Mouse (Mus musculus): ENCODE measurements around the gene Gm20388.

Gene Gm20388

GRCm38 (mm10) chr8:122069281-122069680 is 2158.6 kb downstream of the Gm20388 start:
- intact Hi-C loops (cut with DNase I) = no loop called here

GRCm38 (mm10) chr8:122071193-122071592 is 2160.6 kb downstream of the Gm20388 start:
- intact Hi-C loops (cut with DNase I) = no loop called here

DNA sequence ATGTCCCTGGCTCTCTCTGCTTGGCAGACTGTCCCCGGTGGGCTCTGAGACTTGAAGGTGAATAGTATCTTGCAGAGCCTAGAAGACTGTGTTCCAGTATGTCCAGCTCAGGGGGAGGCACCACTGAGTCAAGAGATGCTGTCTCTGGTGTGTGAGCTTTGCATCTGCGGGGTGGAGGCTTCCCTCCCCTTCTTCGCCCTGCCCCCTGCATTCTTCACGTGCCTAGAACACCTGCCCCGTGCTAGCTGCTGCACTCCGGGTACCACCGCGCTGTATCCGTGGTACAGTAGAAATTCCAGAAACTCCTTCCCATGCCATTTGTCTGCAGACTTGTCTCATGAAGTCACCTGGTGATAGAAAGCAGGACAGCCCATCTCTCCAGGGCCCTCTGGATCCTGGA is 2163.3 kb downstream of the Gm20388 start:
- intact Hi-C loops (cut with DNase I) = no loop called here

DNA sequence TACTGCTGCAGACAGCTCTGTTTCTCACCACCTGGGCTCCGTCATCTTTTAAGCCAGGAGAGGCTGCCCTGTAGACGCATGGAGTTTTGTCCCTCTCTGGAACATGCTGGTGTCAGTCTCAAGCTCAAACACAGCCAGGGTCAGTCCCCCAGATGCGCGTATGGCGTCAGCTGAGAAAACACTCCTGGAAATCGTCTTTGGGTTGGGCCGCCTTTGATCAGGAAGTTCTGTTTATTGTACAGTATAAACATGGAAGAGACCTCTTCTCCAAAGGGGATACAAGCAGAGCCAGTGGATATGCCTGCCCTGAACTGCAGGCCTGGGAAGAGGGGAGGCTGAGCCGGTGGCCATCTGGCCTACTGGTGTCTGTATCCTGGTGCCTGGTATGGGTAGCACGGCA is 2163.8 kb downstream of the Gm20388 start:
- intact Hi-C loops (cut with DNase I) = no loop called here

DNA sequence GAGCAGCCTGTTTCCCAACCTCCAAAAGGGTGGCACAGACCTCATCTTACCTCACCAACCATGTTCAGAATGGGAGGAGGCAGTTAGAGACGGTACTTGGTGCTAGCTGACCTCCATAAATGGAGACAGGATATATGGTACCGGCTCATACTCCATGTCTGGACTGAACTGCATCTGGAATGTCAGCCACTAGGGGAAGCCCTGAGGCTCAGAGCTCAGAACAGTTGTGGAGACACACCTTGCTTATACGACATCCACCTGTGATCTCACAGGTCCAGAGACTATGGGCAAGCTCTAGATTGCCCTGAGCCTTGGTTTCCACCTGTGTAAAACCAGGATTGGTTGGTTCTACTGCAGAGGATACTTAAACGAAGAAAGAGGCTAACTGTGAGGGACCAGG is 2164.3 kb downstream of the Gm20388 start:
- intact Hi-C loops (cut with DNase I) = no loop called here

GRCm38 (mm10) chr8:122076183-122076842 is 2165.7 kb downstream of the Gm20388 start:
- intact Hi-C loops (cut with DNase I) = no loop called here

GRCm38 (mm10) chr8:122078321-122078720 is 2167.7 kb downstream of the Gm20388 start:
- intact Hi-C loops (cut with DNase I) = no loop called here

GRCm38 (mm10) chr8:122079093-122079492 is 2168.5 kb downstream of the Gm20388 start:
- intact Hi-C loops (cut with DNase I) = no loop called here

- intact Hi-C loops (cut with DNase I) = no loop called here
Measured at GRCm38 (mm10) chr8:122080347-122080746, 2169.7 kb downstream of the Gm20388 start.

DNA sequence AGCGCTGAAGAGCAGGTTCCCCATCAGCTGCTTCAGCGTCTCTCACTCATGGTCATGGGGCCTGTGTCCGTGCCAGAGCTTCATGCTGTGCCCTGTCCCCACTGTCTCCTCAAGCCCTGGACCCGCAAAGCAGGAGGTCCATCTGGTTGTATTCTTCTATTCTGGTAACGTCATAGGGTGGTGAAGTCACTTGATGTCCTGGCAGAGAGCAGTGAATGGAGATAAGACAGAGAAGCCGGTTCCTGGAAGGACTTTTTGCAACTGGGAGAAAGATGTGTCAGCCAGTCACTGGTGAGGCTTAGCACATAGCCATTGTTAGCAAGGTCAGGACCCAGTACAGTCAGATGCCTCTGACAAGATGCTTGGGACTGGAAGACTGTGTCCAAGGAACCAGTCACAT is 2172.8 kb downstream of the Gm20388 start:
- intact Hi-C loops (cut with DNase I) = no loop called here

- intact Hi-C loops (cut with DNase I) = no loop called here
Measured at GRCm38 (mm10) chr8:122084145-122084544, 2173.5 kb downstream of the Gm20388 start.

DNA sequence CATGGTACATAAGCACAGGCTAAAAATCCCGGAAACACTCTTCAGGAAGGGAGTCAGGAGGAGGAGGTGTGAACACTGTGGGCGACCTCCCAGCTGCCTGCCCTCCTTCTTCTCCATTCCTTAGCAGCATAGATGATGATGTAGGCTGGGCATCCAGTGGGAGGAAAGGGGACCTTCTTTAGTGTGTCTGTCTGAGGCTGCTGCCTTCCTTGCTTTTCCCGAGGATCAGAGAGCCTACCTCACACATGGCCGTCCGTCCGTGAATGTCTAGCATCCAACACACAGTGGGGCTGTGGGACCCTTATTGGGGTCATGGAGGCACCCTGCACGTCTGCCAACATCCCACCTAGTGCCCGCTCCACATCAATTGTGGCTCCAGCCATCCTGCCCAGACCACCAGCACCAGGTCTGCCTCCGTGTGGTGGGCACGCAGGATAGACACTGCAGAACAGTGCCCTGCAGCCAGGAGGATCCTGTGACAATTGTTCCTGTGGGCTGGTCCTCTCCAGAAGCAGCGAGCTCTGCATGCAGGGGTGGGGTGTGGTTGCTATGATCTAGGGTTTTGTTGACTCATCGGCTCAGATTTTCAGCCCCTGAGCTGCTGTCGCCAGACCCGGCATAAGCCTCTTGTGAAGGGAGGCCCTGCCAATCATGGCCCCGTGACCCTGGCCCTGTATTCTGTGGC is 2174.2 kb downstream of the Gm20388 start:
- intact Hi-C loops (cut with DNase I) = no loop called here

DNA sequence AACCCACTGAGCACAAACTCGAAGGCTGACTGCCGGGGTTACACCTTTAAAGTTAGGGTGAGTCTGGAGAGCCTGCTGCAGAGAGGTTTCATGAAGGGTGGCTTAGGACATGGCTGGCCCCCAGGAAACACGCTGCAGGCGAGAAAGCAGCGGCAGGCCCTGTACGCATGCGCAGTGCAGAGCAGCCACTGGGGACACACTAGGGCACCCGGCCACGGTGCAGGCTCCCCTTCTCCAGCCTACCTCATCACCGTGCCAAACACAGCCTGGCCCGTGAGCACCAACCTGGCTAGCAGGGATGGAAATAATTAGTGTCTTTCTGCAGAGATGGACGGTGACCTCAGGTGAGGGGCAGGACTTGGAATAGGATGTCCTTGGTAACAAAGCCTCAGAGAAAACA is 2175.4 kb downstream of the Gm20388 start:
- intact Hi-C loops (cut with DNase I) = no loop called here

- intact Hi-C loops (cut with DNase I) = no loop called here
Measured at GRCm38 (mm10) chr8:122088631-122089030, 2178.0 kb downstream of the Gm20388 start.

DNA sequence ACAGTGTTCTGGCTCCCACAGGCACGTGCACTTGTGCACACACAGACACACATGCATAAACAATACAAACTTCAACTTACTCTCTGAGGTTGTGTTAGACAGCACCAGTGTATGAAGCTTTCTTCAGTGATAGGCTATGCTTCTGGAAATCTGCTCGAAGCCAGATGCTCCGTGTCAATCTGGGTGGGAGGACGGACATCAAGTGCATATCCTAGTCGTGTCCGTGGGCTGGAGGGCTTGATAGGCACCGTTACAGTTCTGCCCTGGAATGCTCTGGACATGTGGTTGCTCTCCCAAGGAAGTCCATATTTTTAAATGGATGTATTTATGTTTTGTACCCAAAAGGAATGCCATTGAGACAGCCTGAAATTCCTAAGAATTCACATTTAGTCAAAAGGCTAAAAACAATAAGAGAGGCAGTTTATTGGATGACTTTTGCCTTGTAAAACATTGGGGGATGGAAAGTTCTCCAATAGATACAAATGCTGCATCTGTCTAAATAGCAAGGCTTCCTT is 2178.6 kb downstream of the Gm20388 start:
- intact Hi-C loops (cut with DNase I) = no loop called here

DNA sequence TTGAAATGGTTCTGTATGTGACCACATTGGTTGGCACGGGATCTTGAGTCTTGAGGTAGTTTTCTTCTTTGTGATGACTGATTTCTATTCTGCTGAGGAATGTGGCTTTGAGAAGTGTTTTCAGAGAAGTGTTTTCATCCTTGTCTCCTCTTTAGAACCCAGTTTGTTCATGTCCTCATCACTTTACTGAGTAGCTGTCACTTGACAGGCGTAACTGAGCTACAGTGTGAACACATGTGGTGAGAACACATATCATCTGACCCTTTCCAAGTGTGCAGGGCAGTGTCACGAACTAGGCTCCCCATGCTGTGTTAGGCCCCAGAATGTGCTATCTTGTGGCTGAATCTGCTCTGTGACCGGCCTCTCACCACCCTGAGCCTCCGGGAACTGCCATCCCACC is 2181.8 kb downstream of the Gm20388 start:
- intact Hi-C loops (cut with DNase I) = no loop called here

DNA sequence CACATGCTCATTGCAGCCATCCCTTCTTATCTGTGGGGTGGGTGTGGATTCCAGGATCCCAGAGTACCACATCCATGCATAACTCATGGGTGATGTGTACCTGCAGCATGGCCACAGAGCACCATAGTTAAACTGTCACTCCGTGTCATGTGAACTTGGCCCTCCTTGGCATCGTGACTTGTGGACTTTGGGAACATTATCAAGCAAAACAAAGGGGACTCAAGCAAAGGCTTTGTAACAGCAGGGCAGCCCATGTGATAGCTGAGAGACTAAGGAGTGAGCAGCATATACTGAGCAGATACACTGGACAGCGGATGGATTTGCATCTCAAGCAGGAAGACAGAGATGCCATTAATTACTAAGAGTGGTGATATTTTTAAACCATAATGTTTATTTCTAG is 2188.1 kb downstream of the Gm20388 start:
- intact Hi-C loops (cut with DNase I) = no loop called here

GRCm38 (mm10) chr8:122099711-122100220 is 2189.1 kb downstream of the Gm20388 start:
- intact Hi-C loops (cut with DNase I) = no loop called here

DNA sequence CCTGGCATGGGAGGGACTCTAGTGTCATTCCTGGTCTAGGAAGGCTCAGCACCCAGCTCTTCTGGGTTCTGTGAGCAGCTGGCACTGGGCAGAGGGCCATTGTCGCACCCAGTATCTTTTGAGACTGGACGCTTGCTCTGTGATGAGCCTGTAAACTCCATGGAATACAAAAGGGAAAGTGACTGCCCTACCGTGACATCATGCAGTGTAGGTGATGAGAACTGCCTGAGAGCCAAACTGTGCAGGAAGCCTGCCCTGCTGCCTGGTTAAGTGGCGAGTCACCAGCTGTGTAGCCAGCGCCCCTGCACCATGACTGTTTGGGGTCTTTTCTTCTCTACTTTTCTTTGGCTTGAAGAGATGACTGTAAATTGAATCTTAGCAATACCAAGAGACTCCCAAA is 2191.2 kb downstream of the Gm20388 start:
- intact Hi-C loops (cut with DNase I) = no loop called here

DNA sequence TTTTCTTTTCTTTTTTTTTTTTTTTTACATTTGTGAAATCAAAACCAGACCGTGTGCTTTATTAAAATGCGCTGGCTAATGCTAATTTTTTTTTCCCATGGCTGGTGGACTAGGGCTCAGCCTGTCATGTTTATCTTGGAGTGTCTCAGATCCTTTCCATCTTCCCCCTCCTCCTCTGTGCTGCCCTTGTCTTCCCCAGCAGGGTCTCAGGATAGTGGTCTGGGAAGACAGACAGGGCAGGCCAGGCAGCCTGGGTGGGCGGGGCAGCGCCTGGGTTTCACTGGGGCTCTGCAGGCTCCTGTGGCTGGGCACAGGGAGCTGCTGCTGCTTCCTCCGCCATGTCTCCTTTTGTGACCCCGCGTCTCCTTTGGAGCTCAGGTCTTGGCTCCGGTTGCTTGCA is 2191.6 kb downstream of the Gm20388 start:
- intact Hi-C loops (cut with DNase I) = no loop called here

GRCm38 (mm10) chr8:122103241-122103640 is 2192.6 kb downstream of the Gm20388 start:
- intact Hi-C loops (cut with DNase I) = no loop called here

DNA sequence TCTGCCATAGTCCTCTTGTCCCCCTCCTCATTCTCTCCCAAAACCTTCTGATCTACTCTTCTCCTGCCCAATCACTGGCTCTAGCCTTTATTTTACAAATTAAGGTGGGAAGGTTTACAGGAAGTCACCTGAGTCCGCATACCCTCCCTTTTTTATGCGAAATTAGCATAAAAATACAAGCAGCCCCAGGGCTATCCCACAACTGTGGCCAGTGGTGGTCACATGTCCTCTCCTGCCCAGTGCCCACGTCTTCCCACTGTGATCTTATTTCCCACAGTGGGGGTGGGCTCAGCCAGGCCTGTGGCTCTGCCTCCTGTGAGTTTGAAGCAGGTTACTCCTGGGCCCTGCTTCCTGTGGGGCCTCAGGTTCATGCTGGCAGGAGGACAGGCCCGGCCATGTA is 2194.0 kb downstream of the Gm20388 start:
- intact Hi-C loops (cut with DNase I) = no loop called here

DNA sequence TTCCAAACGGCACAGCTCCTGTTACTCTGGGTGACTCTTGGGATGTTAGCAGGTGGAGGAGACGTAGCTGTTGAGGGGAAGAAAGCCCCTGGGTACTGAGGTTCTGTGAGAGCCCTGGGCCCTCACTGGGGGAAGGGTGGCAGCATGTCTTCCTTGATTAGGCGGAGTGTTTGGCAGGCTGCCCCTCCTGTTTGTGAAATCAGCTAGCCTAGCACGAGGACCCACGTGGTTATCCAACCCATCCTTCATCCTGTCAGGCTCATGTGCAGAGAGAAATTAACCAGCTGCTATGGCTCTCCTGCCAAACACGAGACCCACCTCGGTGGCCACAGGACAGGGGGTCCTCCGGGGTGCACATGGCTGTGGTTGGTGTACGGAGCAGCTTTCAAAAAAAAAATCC is 2195.6 kb downstream of the Gm20388 start:
- intact Hi-C loops (cut with DNase I) = no loop called here

Data from adrenal gland (tissue).